Mouse (Mus musculus) liver, postnatal 0 days (tissue): ENCODE data around the gene Samd14. TPM values are rescaled to one million over a fixed set of nuclear protein-coding genes. Genes with fewer than 3 reads are reported as not detected.

Experiments used
- ATAC-seq: fragments of 200-750 bp; cut with Nextera tagmentation; 2 replicates; pipeline ENCODE4 v1.8.0; 2017; ENCODE audit warnings: mild to moderate bottlenecking, moderate library complexity
- DNase-seq: peaks from one replicate; pipeline ENCODE4 v3.0.0-alpha.2; 2016
- H3K27ac ChIP-seq: fragments of 300-500 bp; sonication (generic); 2 replicates; pipeline ENCODE4 v1.5.1; 2014; ENCODE audit warnings: antibody characterized with exemption, moderate library complexity, mild to moderate bottlenecking, low read depth
- H3K27me3 ChIP-seq: fragments of 300-500 bp; sonication (generic); 2 replicates; pipeline ENCODE4 v1.6.1; 2014; ENCODE audit warnings: low read length, control low read depth, mixed read lengths; ENCODE audit not compliant: insufficient read depth
- H3K36me3 ChIP-seq: fragments of 300-500 bp; sonication (generic); replicated peaks from 2 replicates; pipeline ENCODE4 v1.6.1; 2014; ENCODE audit warnings: mild to moderate bottlenecking, control low read depth, low read length, moderate library complexity, mixed read lengths; ENCODE audit not compliant: insufficient read depth
- H3K4me1 ChIP-seq: fragments of 300-500 bp; sonication (generic); 2 replicates; pipeline ENCODE4 v1.6.1; 2014; ENCODE audit warnings: antibody characterized with exemption, mild to moderate bottlenecking, control low read depth; ENCODE audit not compliant: insufficient read depth
- H3K4me2 ChIP-seq: fragments of 300-500 bp; sonication (generic); 2 replicates; pipeline ENCODE4 v1.6.1; 2014; ENCODE audit warnings: low read depth, mild to moderate bottlenecking, low read length, moderate library complexity, mixed read lengths
- H3K4me3 ChIP-seq: fragments of 300-500 bp; sonication (generic); 2 replicates; pipeline ENCODE4 v1.5.1; 2014; ENCODE audit warnings: low read depth, low read length
- H3K9ac ChIP-seq: fragments of 300-500 bp; sonication (generic); replicated peaks from 2 replicates; pipeline ENCODE4 v1.6.1; 2014; ENCODE audit warnings: mild to moderate bottlenecking, moderate library complexity
- H3K9me3 ChIP-seq: fragments of 300-500 bp; sonication (generic); 2 replicates; pipeline ENCODE4 v1.6.1; 2016; ENCODE audit warnings: mild to moderate bottlenecking, control low read depth, low read length, mixed read lengths
- CTCF ChIP-seq: sonication (generic); IDR thresholded peaks from 2 replicates; pipeline ENCODE4 v1.5.1; 2016; ENCODE audit warnings: antibody characterized with exemption, low read depth
- EP300 ChIP-seq: IDR thresholded peaks from 2 replicates; pipeline ENCODE4 v1.6.1; 2016; ENCODE audit warnings: antibody characterized with exemption, low read depth, mild to moderate bottlenecking
- WGBS: fragments of 180-500 bp; shearing (Covaris S2); extraction: QIAGEN DNeasy Blood & Tissue Kit; methylation state at CpG from one replicate; pipeline ENCODE4 v1.1.7; 2014; ENCODE audit not compliant: insufficient replicate concordance; 5-methylcytosine and 5-hydroxymethylcytosine counted together
- polyA plus RNA-seq: library from polyadenylated mRNA; unstranded; fragments of >200 nt; fragmentation: Nextera tagmentation; extraction: Ambion mirVana; gene quantifications from 2 replicates; pipeline ENCODE4 v1.2.1, GENCODE M21; 2015

Samd14 gene
- polyA plus RNA-seq, 1 experiment from 2014 or later: 16.1 TPM

DNA sequence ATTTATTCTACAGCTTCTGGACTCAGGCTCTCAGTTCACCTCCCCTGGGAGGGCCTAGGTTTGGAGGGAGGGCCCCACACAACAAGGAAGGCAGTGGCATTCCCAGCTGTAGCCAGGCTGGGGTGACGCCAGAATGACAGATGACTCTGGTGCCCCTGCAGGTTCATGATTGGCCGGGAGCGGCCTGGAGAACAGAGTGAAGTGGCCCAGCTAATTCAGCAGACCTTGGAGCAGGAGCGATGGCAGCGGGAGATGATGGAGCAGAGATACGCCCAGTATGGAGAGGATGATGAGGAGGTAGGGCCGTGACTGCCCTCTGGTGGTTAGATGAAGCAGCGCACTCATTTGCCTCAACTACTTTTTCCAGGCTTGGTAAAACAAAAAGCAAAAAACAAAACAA is 8.6 kb upstream of the Samd14 start:
- 11% methylated on average over 8 of the region's 8 CpGs for WGBS
- H3K36me3 ChIP-seq: peaks cover 52% of the 10 kb centered on the region
- peaks cover 42% of the 10 kb centered on the region for H3K4me1 ChIP-seq
- DNase-seq: peak; percentile 78
- no peak overlapping the region for H3K4me3 ChIP-seq
- no peaks in the 10 kb centered on the region for H3K27me3 ChIP-seq
- no peak overlapping the region for H3K9ac ChIP-seq
- peak overlapping the region; percentile 50 for H3K4me2 ChIP-seq
- H3K9me3 ChIP-seq: no peaks in the 10 kb centered on the region
- TF ChIP-seq CTCF: peak; percentile 98
- no peak for TF ChIP-seq EP300
- ATAC-seq: peak; percentile 37
- H3K27ac ChIP-seq: peak overlapping the region; percentile 19; the same call in 1 of the 2 replicates

DNA sequence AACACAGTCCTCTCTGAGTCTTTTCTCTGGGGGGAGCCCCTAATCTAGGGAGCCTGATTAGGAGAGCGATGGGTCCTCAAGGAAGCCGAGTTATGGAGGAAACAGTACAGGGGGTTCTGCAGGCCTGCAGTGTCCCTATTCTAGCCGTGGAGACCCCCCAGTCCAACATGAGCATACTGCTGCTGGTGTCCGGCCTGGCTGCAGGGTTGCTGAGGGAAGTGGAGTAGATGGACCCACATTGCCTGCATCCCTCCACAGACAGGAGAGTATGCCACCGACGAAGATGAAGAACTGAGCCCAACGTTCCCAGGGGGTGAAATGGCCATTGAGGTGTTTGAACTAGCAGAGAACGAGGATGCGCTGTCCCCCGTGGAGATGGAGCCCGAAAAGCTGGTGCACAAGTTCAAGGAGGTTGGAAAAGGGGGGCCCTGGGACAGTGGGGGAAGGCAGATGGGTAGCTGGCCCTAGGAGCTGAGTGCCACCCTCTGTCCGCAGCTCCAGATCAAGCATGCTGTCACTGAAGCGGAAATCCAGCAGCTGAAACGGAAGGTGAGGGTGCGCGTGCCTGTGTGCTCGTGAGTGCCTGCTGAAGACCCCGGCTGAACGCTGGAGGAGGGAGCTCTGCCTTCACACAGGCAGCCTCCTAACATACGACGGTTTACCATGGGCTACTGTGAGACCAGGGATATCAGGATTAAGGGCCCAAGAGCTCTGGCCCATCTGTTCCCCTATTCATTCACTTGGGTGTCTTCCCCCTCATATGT is 7.9 kb upstream of the Samd14 start:
- H3K9ac ChIP-seq: no peak overlapping the region
- no peak overlapping the region for H3K27ac ChIP-seq
- H3K27me3 ChIP-seq: no peaks in the 10 kb centered on the region
- peaks cover 43% of the 10 kb centered on the region for H3K4me1 ChIP-seq
- 86% methylated on average over 21 of the region's 21 CpGs for WGBS
- H3K4me2 ChIP-seq: no peak overlapping the region
- DNase-seq: no peak
- no peak for TF ChIP-seq CTCF
- no peak for TF ChIP-seq EP300
- no peak for ATAC-seq
- H3K36me3 ChIP-seq: peaks cover 46% of the 10 kb centered on the region
- no peaks in the 10 kb centered on the region for H3K9me3 ChIP-seq
- H3K4me3 ChIP-seq: no peak overlapping the region

DNA sequence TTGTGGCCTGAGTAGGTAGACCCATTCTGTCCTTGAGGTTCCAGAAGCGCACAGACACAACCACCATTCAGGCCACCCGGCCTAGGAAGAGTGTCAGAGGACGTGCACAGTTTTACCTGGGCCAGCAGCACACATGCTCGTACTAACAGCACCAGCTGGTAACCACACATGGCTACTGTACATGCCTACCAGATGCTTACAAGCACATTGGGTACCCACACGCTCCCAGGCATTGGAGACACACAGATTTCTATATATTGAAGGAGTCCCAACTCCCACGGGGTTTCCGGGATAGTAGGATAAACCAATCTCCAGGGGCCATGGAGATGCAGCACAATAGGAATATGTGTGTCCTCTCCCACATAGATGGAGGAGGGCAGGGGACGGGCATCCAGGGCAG is 7.0 kb upstream of the Samd14 start:
- WGBS: 91% methylated on average over 8 of the region's 8 CpGs
- Histone ChIP-seq H3K4me2 (no peak overlapping the region), H3K4me3 (no peak overlapping the region), H3K9ac (no peak overlapping the region), H3K4me1 (peaks cover 46% of the 10 kb centered on the region), H3K9me3 (no peaks in the 10 kb centered on the region), H3K27me3 (0 out of 2 replicates have a peak, but pooled peaks cover under 1% of the 10 kb centered on the region), H3K36me3 (peaks cover 41% of the 10 kb centered on the region), H3K27ac (no peak overlapping the region)
- TF ChIP-seq EP300 (no peak), CTCF (no peak)
- DNase-seq: no peak
- no peak for ATAC-seq

GRCm38 (mm10) chr11:95004136-95004936 is 5.3 kb upstream of the Samd14 start:
- DNase-seq: no peak

GRCm38 (mm10) chr11:95004937-95005198 is 4.8 kb upstream of the Samd14 start:
- Histone ChIP-seq H3K27ac (peak overlapping the region; percentile 29; the same call in 1 of the 2 replicates), H3K9ac (no peak overlapping the region), H3K9me3 (no peaks in the 10 kb centered on the region), H3K4me2 (no peak overlapping the region), H3K36me3 (peaks cover 32% of the 10 kb centered on the region), H3K4me1 (peaks cover 43% of the 10 kb centered on the region), H3K27me3 (peaks cover 16% of the 10 kb centered on the region), H3K4me3 (no peak overlapping the region)
- WGBS: 81% methylated on average over 6 of the region's 6 CpGs
- no peak for ATAC-seq
- DNase-seq: no peak
- TF ChIP-seq EP300: no peak
- TF ChIP-seq CTCF: no peak

More at GRCm38 (mm10) chr11:95004136-95004936, 5.3 kb upstream of the Samd14 start:
- no peaks in the 10 kb centered on the region for H3K9me3 ChIP-seq
- WGBS: 86% methylated on average over 12 of the region's 12 CpGs
- H3K27me3 ChIP-seq: peaks cover 11% of the 10 kb centered on the region; the same call in 1 of the 2 replicates
- peak overlapping the region; percentile 29; the same call in 1 of the 2 replicates for H3K27ac ChIP-seq
- peaks cover 39% of the 10 kb centered on the region for H3K4me1 ChIP-seq
- TF ChIP-seq CTCF: no peak
- no peak overlapping the region for H3K4me3 ChIP-seq
- no peak overlapping the region for H3K4me2 ChIP-seq
- H3K36me3 ChIP-seq: peaks cover 37% of the 10 kb centered on the region
- no peak for ATAC-seq
- no peak overlapping the region for H3K9ac ChIP-seq

DNA sequence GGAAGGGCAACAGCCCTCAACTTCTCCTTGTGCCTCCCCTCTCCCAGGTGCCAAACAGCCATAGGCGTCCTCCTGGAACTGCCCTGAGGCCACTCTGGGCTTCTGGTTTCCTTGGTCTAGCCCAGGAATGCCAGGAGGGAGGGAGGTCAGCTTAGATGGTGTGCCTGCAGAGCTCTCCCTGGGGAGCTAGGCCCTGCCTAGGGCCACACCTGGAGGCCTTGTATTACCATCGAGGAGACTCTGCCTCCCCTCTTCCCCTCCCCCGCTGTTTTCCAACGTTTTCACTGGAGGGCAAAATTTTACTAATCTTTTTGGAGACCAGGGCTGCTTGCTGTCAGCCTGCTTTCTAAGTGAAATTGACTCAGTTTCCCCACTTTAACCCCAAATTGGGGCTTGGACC is 3.6 kb upstream of the Samd14 start:
- ATAC-seq (no peak), DNase-seq (no peak)
- Histone ChIP-seq H3K4me2 (peak overlapping the region; percentile 88), H3K36me3 (peaks cover 25% of the 10 kb centered on the region), H3K27me3 (peaks cover 25% of the 10 kb centered on the region), H3K4me3 (0 out of 2 replicates have a peak overlapping the region, but pooled peaks have one; percentile 49), H3K9ac (0 out of 2 replicates have a peak overlapping the region, but pooled peaks have one; percentile 57), H3K27ac (no peak overlapping the region), H3K9me3 (no peaks in the 10 kb centered on the region), H3K4me1 (peaks cover 32% of the 10 kb centered on the region)
- no peak for TF ChIP-seq EP300
- TF ChIP-seq CTCF: no peak
- WGBS: 49% methylated on average over 4 of the region's 4 CpGs
